Mouse (Mus musculus): ENCODE results near the gene Msmb. TPM values are rescaled to one million over a fixed set of nuclear protein-coding genes. Genes with fewer than 3 reads are reported as not detected.
A peak's percentile ranks its signal among the peaks of the same experiment; 100 is the strongest.
"Not testable (repeated sequence)": the region's sequence is repeated elsewhere in the genome, so short reads cannot be mapped to it uniquely, and the experiment has no call there.

Gene Msmb
- polyA plus RNA-seq, 1 experiment from 2014 or later = not detected

- Histone ChIP-seq H3K27ac (ENCODE audit: low read length) (no peak overlapping the region), H3K4me2 (ENCODE audit: low read length) (no peak overlapping the region), H3K36me3 (ENCODE audit: control insufficient read depth, insufficient read depth) (peaks cover 33% of the 10 kb centered on the region), H3K4me3 (replicated peaks; ENCODE audit: low read length) (no peak overlapping the region), H3K9ac (replicated peaks; ENCODE audit: low read depth, low read length) (no peak overlapping the region), H3K4me1 (replicated peaks; ENCODE audit: control insufficient read depth, insufficient read depth, low read length) (no peaks in the 10 kb centered on the region), H3K27me3 (replicated peaks; ENCODE audit: control insufficient read depth, insufficient read depth, low read length) (no peaks in the 10 kb centered on the region), H3K9me3 (ENCODE audit: control insufficient read depth, low read length) (no peaks in the 10 kb centered on the region)
- 92% methylated on average over 4 of the region's 4 CpGs for WGBS
- no peak for ATAC-seq
Measured at GRCm38 (mm10) chr14:32183846-32184245, 42.0 kb downstream of the Msmb start.

- Histone ChIP-seq H3K4me2 (ENCODE audit: low read length) (no peak overlapping the region), H3K36me3 (ENCODE audit: control insufficient read depth, insufficient read depth) (peaks cover 25% of the 10 kb centered on the region), H3K27ac (ENCODE audit: low read length) (no peak overlapping the region), H3K9ac (replicated peaks; ENCODE audit: low read depth, low read length) (no peak overlapping the region), H3K4me3 (replicated peaks; ENCODE audit: low read length) (no peak overlapping the region), H3K9me3 (ENCODE audit: control insufficient read depth, low read length) (no peaks in the 10 kb centered on the region), H3K27me3 (replicated peaks; ENCODE audit: control insufficient read depth, insufficient read depth, low read length) (no peaks in the 10 kb centered on the region), H3K4me1 (replicated peaks; ENCODE audit: control insufficient read depth, insufficient read depth, low read length) (no peaks in the 10 kb centered on the region)
- no peak for ATAC-seq
- 93% methylated on average over 6 of the region's 6 CpGs for WGBS
Measured at GRCm38 (mm10) chr14:32190627-32191391, 49.0 kb downstream of the Msmb start.

GRCm38 (mm10) chr14:32191926-32192325 lies 50.1 kb downstream of the Msmb start:
- peaks cover 25% of the 10 kb centered on the region for H3K36me3 ChIP-seq (ENCODE audit: control insufficient read depth, insufficient read depth)
- no peaks in the 10 kb centered on the region for H3K9me3 ChIP-seq (ENCODE audit: control insufficient read depth, low read length)
- no peak overlapping the region for H3K4me3 ChIP-seq (replicated peaks; ENCODE audit: low read length)
- no peaks in the 10 kb centered on the region for H3K27me3 ChIP-seq (replicated peaks; ENCODE audit: control insufficient read depth, insufficient read depth, low read length)
- ATAC-seq = no peak
- no peak overlapping the region for H3K9ac ChIP-seq (replicated peaks; ENCODE audit: low read depth, low read length)
- H3K4me2 ChIP-seq (ENCODE audit: low read length) = no peak overlapping the region
- H3K4me1 ChIP-seq (replicated peaks; ENCODE audit: control insufficient read depth, insufficient read depth, low read length) = no peaks in the 10 kb centered on the region
- no peak overlapping the region for H3K27ac ChIP-seq (ENCODE audit: low read length)
- WGBS = 96% methylated on average over 5 of the region's 5 CpGs

GRCm38 (mm10) chr14:32192437-32192836 lies 50.6 kb downstream of the Msmb start:
- H3K4me2 ChIP-seq (ENCODE audit: low read length) = no peak overlapping the region
- no peak for ATAC-seq
- no peak overlapping the region for H3K27ac ChIP-seq (ENCODE audit: low read length)
- no peak overlapping the region for H3K4me3 ChIP-seq (replicated peaks; ENCODE audit: low read length)
- H3K36me3 ChIP-seq (ENCODE audit: control insufficient read depth, insufficient read depth) = peaks cover 28% of the 10 kb centered on the region
- WGBS = 40% methylated on average over 3 of the region's 3 CpGs
- no peaks in the 10 kb centered on the region for H3K4me1 ChIP-seq (replicated peaks; ENCODE audit: control insufficient read depth, insufficient read depth, low read length)
- no peaks in the 10 kb centered on the region for H3K9me3 ChIP-seq (ENCODE audit: control insufficient read depth, low read length)
- H3K27me3 ChIP-seq (replicated peaks; ENCODE audit: control insufficient read depth, insufficient read depth, low read length) = no peaks in the 10 kb centered on the region
- no peak overlapping the region for H3K9ac ChIP-seq (replicated peaks; ENCODE audit: low read depth, low read length)

- H3K36me3 ChIP-seq (ENCODE audit: control insufficient read depth, insufficient read depth) = peaks cover 28% of the 10 kb centered on the region
- H3K27me3 ChIP-seq (replicated peaks; ENCODE audit: control insufficient read depth, insufficient read depth, low read length); H3K4me1 ChIP-seq (replicated peaks; ENCODE audit: control insufficient read depth, insufficient read depth, low read length); H3K9me3 ChIP-seq (ENCODE audit: control insufficient read depth, low read length); H3K4me3 ChIP-seq (replicated peaks; ENCODE audit: low read length); ATAC-seq; H3K4me2 ChIP-seq (ENCODE audit: low read length); H3K27ac ChIP-seq (ENCODE audit: low read length); H3K9ac ChIP-seq (replicated peaks; ENCODE audit: low read depth, low read length): not testable (repeated sequence)
- WGBS = 83% methylated on average over 5 of the region's 5 CpGs
Measured at GRCm38 (mm10) chr14:32193557-32193956, 51.7 kb downstream of the Msmb start.

DNA sequence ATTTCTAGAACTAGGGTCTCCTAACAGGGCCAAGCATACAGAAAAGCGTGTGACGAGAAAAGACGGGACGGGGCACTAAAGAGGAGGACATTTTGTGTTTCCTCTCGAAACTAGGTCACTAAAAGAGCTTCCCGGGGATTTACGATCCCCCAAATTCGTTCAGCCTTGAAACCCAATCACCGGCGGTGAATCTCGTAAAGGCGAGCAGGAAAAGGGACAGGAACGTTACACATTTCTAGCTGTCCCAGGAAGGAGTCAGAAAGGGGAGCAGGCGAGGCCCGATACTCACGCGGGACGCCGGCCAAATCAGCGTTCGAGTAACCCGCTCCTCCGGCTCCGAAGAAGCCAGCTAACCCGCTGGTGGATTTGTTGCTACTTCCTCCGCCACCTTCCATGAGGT lies 59.5 kb downstream of the Msmb start:
- Histone ChIP-seq H3K9me3 (ENCODE audit: control insufficient read depth, low read length) (no peaks in the 10 kb centered on the region), H3K4me1 (replicated peaks; ENCODE audit: control insufficient read depth, insufficient read depth, low read length) (peaks cover 22% of the 10 kb centered on the region), H3K36me3 (ENCODE audit: control insufficient read depth, insufficient read depth) (peaks cover 10% of the 10 kb centered on the region), H3K4me3 (replicated peaks; ENCODE audit: low read length) (peak overlapping the region; percentile 94), H3K27me3 (replicated peaks; ENCODE audit: control insufficient read depth, insufficient read depth, low read length) (no peaks in the 10 kb centered on the region), H3K27ac (ENCODE audit: low read length) (no peak overlapping the region), H3K9ac (replicated peaks; ENCODE audit: low read depth, low read length) (peak overlapping the region; percentile 54), H3K4me2 (ENCODE audit: low read length) (peak overlapping the region; percentile 87)
- WGBS = under 1% methylated on average over 22 of the region's 26 CpGs
- ATAC-seq = peak; percentile 15; the same call in 1 of the 2 replicates

DNA sequence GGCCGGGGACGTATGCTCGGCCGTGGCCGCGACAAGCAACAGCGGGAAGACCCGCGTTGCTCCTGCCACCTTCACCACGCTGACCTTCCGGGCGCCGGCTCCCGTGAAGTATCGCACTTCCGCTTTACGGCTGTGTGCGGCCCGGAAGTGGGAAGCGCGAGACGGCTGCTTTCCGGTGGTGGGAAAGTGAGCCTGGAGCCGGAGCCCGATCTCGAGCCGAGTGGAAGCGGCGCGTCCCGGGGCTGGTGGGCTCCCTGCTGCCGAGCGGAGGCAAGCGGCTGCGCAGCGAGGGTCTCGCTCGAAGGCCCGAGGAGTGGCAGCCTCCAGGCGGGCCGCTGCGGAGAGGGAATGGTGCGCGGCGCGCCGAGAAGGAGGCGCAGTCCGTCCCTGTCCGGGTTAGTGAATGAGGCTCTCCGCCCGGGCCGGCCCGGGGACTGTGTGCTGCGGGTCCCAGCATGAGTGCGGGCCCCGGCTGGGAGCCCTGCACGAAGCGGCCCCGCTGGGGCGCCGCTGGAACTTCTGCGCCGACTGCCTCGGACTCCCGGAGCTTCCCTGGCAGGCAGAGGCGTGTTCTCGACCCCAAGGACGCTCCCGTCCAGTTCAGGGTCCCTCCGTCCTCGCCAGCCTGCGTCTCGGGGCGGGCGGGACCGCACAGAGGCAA lies 60.1 kb downstream of the Msmb start, which contains the start of the genes Timm23 and Parg:
Timm23 (minus strand) TSS at position 108 of the 661 bp plus-strand sequence.
Parg (plus strand) TSS at position 159 of the 661 bp plus-strand sequence.
- H3K27ac ChIP-seq (ENCODE audit: low read length) = peak within 1 kb of the TSS; percentile 64; the same call in 1 of the 2 replicates
- under 1% methylated on average over 77 of the region's 77 CpGs for WGBS
- H3K27me3 ChIP-seq (replicated peaks; ENCODE audit: control insufficient read depth, insufficient read depth, low read length) = no peaks in the 10 kb centered on the region
- no peaks in the 10 kb centered on the region for H3K9me3 ChIP-seq (ENCODE audit: control insufficient read depth, low read length)
- peak; percentile 98 for ATAC-seq
- peak within 1 kb of the TSS; percentile 80 for H3K9ac ChIP-seq (replicated peaks; ENCODE audit: low read depth, low read length)
- H3K4me2 ChIP-seq (ENCODE audit: low read length) = peak within 1 kb of the TSS; percentile 93
- peaks cover 22% of the 10 kb centered on the region for H3K4me1 ChIP-seq (replicated peaks; ENCODE audit: control insufficient read depth, insufficient read depth, low read length)
- peak within 1 kb of the TSS; percentile 94 for H3K4me3 ChIP-seq (replicated peaks; ENCODE audit: low read length)
- peaks cover 8% of the 10 kb centered on the region for H3K36me3 ChIP-seq (ENCODE audit: control insufficient read depth, insufficient read depth)

Other genes starting within 250 kb of the Msmb start
- 0.33 and 0.50 TPM in 2 replicates for gene Galnt15, start 113.0 kb upstream of the Msmb start, polyA plus RNA-seq (2015; fragmentation: Nextera tagmentation; extraction: Ambion mirVana)
- gene Oxnad1, start 56.6 kb upstream of the Msmb start, polyA plus RNA-seq (2015; fragmentation: Nextera tagmentation; extraction: Ambion mirVana) = 22.6 and 24.3 TPM in 2 replicates
- 71.8 and 74.8 TPM in 2 replicates for gene Dph3, start 56.3 kb upstream of the Msmb start, polyA plus RNA-seq (2015; fragmentation: Nextera tagmentation; extraction: Ambion mirVana)
- 115 and 132 TPM in 2 replicates for gene Ncoa4, start 17.8 kb downstream of the Msmb start, polyA plus RNA-seq (2015; fragmentation: Nextera tagmentation; extraction: Ambion mirVana)
- gene Timm23, start 59.9 kb downstream of the Msmb start, polyA plus RNA-seq (2015; fragmentation: Nextera tagmentation; extraction: Ambion mirVana) = 221 and 229 TPM in 2 replicates
- 40.7 and 44.2 TPM in 2 replicates for gene Parg, start 59.9 kb downstream of the Msmb start, polyA plus RNA-seq (2015; fragmentation: Nextera tagmentation; extraction: Ambion mirVana)
- gene Ogdhl, start 180.0 kb downstream of the Msmb start, polyA plus RNA-seq (2015; fragmentation: Nextera tagmentation; extraction: Ambion mirVana) = 25.2 and 29.6 TPM in 2 replicates
- 0.68 and 0.70 TPM in 2 replicates for gene 1700024G13Rik, start 246.4 kb downstream of the Msmb start, polyA plus RNA-seq (2015; fragmentation: Nextera tagmentation; extraction: Ambion mirVana)

Data from forebrain, embryonic 16.5 days (tissue).